Mouse (Mus musculus): ENCODE results near the gene Hdac9. TPM values are rescaled to one million over a fixed set of nuclear protein-coding genes. Genes with fewer than 3 reads are reported as not detected.

The Hdac9 gene
- polyA plus RNA-seq, 1 experiment from 2014 or later, result 0.45 TPM

GRCm38 (mm10) chr12:34529165-34529545, 387.7 kb downstream of the Hdac9 start:
- peak; percentile 34 for ATAC-seq
- ChIA-PET POLR2A (no interaction called here), CTCF (interaction anchor here (1.0 kb wide), 1 partner anchor 9 kb away, joined by 3 read pairs; no protein-coding TSS in a partner anchor)
- no peak for TF ChIP-seq CTCF (IDR thresholded peaks at IDR 0.05)
- peak; percentile 12 for DNase-seq (ENCODE audit: low read depth, low spot score)
- H3K27me3 ChIP-seq, result peaks cover 3% of the 10 kb centered on the region
- in situ Hi-C loops (cut with MboI; ENCODE audit: low pct_unique_long_range_greater_than_20kb), result no loop called here

DNA sequence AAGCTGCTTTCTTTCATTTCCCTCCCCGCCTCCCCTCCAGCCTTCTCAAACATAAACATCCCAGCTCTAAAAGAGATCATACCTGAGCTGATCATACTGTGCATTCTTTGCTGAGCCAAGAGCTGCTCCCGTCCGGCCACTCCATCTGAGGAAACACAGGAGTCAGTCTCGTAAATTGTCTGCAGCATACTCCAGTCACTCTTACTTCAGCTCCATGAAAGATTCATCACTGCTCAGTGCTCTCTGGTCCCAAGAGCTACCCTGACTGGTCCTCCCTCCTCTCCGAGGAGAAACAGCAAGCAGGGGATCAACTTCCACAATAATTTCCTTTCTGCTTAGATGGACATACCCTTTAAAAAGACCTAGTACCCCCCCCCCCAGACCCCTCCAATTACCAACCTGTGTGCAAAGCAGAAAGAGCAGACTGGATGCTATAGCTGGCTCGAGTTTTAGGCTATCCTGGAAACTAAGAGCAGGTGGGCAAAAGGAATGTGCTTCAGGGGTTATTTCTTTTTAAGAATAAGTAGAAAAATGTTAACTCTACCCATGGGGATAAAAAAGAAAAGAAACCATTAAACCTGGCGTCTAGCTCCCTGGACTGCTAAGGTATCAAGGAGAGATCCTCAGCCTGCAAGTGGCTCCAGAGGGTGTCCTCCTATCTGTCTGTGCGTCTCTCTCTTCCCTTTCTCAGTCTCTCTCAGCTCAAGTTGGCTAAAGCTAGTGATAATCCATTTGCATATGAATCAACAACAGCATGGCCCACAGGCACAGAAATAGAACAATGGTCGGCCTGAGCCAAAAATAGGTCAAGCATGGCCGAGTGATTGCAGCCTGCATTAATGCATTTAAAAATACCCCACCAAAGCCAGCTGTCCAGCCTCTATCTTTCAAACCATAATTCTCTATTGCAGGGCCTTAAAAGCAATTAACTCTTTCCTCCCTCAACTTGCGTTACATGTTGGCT, 388.4 kb downstream of the Hdac9 start:
- peak; percentile 89 for ATAC-seq
- ChIA-PET CTCF (interaction anchor here (1.0 kb wide), 1 partner anchor 10 kb away, joined by 3 read pairs; no protein-coding TSS in a partner anchor), POLR2A (no interaction called here)
- TF ChIP-seq CTCF (IDR thresholded peaks at IDR 0.05), result no peak
- H3K27me3 ChIP-seq, result peaks cover 3% of the 10 kb centered on the region
- in situ Hi-C loops (cut with MboI; ENCODE audit: low pct_unique_long_range_greater_than_20kb), result no loop called here
- DNase-seq (ENCODE audit: low read depth, low spot score), result peak; percentile 20

GRCm38 (mm10) chr12:34527761-34528160, 389.1 kb downstream of the Hdac9 start:
- DNase-seq (ENCODE audit: low read depth, low spot score) (no peak), ATAC-seq (no peak)
- ChIA-PET POLR2A (no interaction called here), CTCF (no interaction called here)
- peaks cover 3% of the 10 kb centered on the region for H3K27me3 ChIP-seq
- in situ Hi-C loops (cut with MboI; ENCODE audit: low pct_unique_long_range_greater_than_20kb), result no loop called here
- no peak for TF ChIP-seq CTCF (IDR thresholded peaks at IDR 0.05)

GRCm38 (mm10) chr12:34521468-34521867, 395.4 kb downstream of the Hdac9 start:
- ATAC-seq (no peak), DNase-seq (ENCODE audit: low read depth, low spot score) (no peak)
- H3K27me3 ChIP-seq, result peaks cover 12% of the 10 kb centered on the region
- TF ChIP-seq CTCF (IDR thresholded peaks at IDR 0.05), result no peak
- ChIA-PET CTCF (no interaction called here), POLR2A (no interaction called here)
- in situ Hi-C loops (cut with MboI; ENCODE audit: low pct_unique_long_range_greater_than_20kb), result no loop called here

- in situ Hi-C loops (cut with MboI; ENCODE audit: low pct_unique_long_range_greater_than_20kb), result no loop called here
- ChIA-PET CTCF (no interaction called here), POLR2A (interaction anchor here (0.5 kb wide), 1 partner anchor 138 kb away, joined by 3 read pairs; no protein-coding TSS in a partner anchor)
- H3K27me3 ChIP-seq, result peaks cover 12% of the 10 kb centered on the region
- no peak for TF ChIP-seq CTCF (IDR thresholded peaks at IDR 0.05)
- no peak for ATAC-seq
- DNase-seq (ENCODE audit: low read depth, low spot score), result no peak
These were observed 399.9 kb downstream of the Hdac9 start for GRCm38 (mm10) chr12:34516769-34517562.

GRCm38 (mm10) chr12:34506345-34506744, 410.6 kb downstream of the Hdac9 start:
- in situ Hi-C loops (cut with MboI; ENCODE audit: low pct_unique_long_range_greater_than_20kb), result no loop called here
- no peak for TF ChIP-seq CTCF (IDR thresholded peaks at IDR 0.05)
- POLR2A ChIA-PET, result no interaction called here
- no peaks in the 10 kb centered on the region for H3K27me3 ChIP-seq
- DNase-seq (ENCODE audit: low read depth, low spot score) (no peak), ATAC-seq (no peak)
- CTCF ChIA-PET, result interaction anchor here (2.1 kb wide), 1 partner anchor 10 kb away, joined by 6 read pairs; no protein-coding TSS in a partner anchor

DNA sequence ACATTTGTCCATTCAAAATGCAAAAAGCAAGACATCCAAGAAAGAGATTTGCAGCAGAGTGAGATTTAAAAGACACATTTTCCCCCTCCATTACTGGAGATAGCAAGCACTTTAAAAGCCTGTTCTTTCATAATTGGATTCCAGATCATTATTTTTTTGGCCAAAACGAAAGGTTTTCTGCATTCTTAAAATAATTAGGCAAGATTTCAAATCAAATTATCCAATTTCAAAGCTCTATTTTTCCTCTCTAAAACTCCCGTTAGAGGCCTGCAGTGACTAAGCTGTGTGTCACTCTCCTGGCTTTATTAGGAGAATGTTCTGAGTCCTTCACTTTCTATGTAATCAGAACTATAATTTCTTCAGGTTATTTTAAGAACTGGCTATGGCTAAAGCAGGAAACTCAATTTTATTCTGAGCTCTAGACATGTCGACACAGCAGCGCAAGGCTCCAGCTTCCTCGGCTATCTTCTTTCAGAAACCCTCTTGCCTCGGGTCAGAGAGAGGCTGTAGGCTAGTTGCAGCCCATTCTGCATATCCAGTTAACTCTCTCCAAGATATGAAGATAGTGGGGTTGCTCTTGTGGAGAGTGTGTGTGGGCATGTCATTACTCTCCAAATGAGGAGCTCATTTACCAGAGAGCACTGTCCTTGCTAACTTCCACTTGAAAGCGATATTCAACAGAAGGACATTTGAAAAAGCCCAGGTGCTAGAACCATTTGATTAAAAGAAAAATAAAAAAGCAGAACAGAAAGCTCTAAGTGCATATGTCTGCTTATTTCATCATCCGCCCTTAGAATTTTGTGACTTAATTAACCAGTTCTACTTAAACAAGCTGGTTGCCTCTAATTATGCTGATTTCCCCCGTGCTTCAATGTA, 417.9 kb downstream of the Hdac9 start:
- ATAC-seq, result no peak
- CTCF ChIA-PET, result no interaction called here
- in situ Hi-C loops (cut with MboI; ENCODE audit: low pct_unique_long_range_greater_than_20kb), result no loop called here

DNA sequence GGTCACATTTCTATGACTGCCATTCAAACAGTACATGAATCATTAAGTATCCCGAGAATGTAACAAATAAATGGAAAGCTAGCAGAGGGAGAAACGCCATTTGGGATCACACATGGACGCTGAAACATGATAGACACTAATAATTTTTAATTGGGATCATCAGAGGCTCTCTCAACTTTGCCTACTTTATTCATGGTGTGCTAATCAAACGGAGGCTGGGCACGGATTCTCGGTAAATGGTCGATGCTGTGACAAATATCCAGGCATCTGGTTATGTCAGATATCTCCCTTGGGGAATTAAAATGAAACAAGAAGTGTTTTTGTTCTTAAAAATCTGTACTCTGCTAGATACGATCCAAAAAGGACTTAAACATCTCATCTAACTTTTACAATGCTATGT, 418.6 kb downstream of the Hdac9 start:
- TF ChIP-seq CTCF (IDR thresholded peaks at IDR 0.05), result no peak
- ATAC-seq (no peak), DNase-seq (ENCODE audit: low read depth, low spot score) (no peak)
- POLR2A ChIA-PET, result interaction anchor here (0.6 kb wide), 1 partner anchor 84 kb away, joined by 3 read pairs; no protein-coding TSS in a partner anchor
- H3K27me3 ChIP-seq, result peaks cover 3% of the 10 kb centered on the region
- in situ Hi-C loops (cut with MboI; ENCODE audit: low pct_unique_long_range_greater_than_20kb), result no loop called here
- CTCF ChIA-PET, result no interaction called here

More for the DNA sequence above, 417.9 kb downstream of the Hdac9 start:
- DNase-seq (ENCODE audit: low read depth, low spot score), result no peak
- POLR2A ChIA-PET, result no interaction called here
- TF ChIP-seq CTCF (IDR thresholded peaks at IDR 0.05), result no peak
- H3K27me3 ChIP-seq, result peaks cover 3% of the 10 kb centered on the region

- ChIA-PET POLR2A (interaction anchor here (0.6 kb wide), 1 partner anchor 83 kb away, joined by 3 read pairs; no protein-coding TSS in a partner anchor), CTCF (interaction anchor here (2.0 kb wide), 1 partner anchor 9 kb away, joined by 6 read pairs; no protein-coding TSS in a partner anchor)
- no peak for ATAC-seq
These were observed 419.2 kb downstream of the Hdac9 start for GRCm38 (mm10) chr12:34497702-34498101.

GRCm38 (mm10) chr12:34495940-34496339, 421.0 kb downstream of the Hdac9 start:
- ATAC-seq, result no peak
- in situ Hi-C loops (cut with MboI; ENCODE audit: low pct_unique_long_range_greater_than_20kb), result no loop called here
- DNase-seq (ENCODE audit: low read depth, low spot score), result no peak
- H3K27me3 ChIP-seq, result peaks cover 9% of the 10 kb centered on the region
- CTCF ChIA-PET, result interaction anchor here (0.7 to 2.0 kb wide), 2 partner anchors 11 to 19 kb away, joined by 3 to 6 read pairs; no protein-coding TSS in a partner anchor
- no peak for TF ChIP-seq CTCF (IDR thresholded peaks at IDR 0.05)
- POLR2A ChIA-PET, result no interaction called here

More at GRCm38 (mm10) chr12:34497702-34498101, 419.2 kb downstream of the Hdac9 start:
- DNase-seq (ENCODE audit: low read depth, low spot score), result no peak
- in situ Hi-C loops (cut with MboI; ENCODE audit: low pct_unique_long_range_greater_than_20kb), result no loop called here
- peaks cover 5% of the 10 kb centered on the region for H3K27me3 ChIP-seq
- TF ChIP-seq CTCF (IDR thresholded peaks at IDR 0.05), result no peak

All from Patski (cell line).